14 mouse cellular contexts compared by ENCODE assay signal in genomic region chr10:39429661-39430060, GRCm38 (mm10).
"Had no signal": no experiment of that assay in that cellular context is flagged by ENCODE, and none has a peak within 500 bp of the region (broad histone marks: within the 10 kb centered on the region; RNA-seq: fewer than 3 reads in every experiment).

No protein-coding gene starts in this region.

- H3K27ac ChIP-seq: left cerebral cortex, adult 2 months; liver, embryonic 13.5 days; stomach, postnatal 0 days had no signal

- H3K27me3 ChIP-seq: liver, embryonic 13.5 days had no signal

- H3K9ac ChIP-seq: liver, embryonic 13.5 days had no signal

- H3K4me3 ChIP-seq: left cerebral cortex, adult 2 months; liver, embryonic 13.5 days had no signal

- DNase-seq: kidney, adult 18-20 months; kidney, postnatal 25 days; layer of hippocampus, postnatal 36 days; liver, embryonic 13.5 days; lung, adult 2 months; lung, postnatal 14 days; lung, postnatal 4 days; right cerebral cortex, adult 18-20 months; right cerebral cortex, postnatal 14 days; right cerebral cortex, postnatal 4 days; thymus, postnatal 25 days had no signal

- H3K9me3 ChIP-seq: liver, embryonic 13.5 days had no signal

- H3K4me2 ChIP-seq: liver, embryonic 13.5 days; midbrain, embryonic 11.5 days had no signal

- H3K36me3 ChIP-seq: liver, embryonic 13.5 days had no signal
